Mouse (Mus musculus): ENCODE data around the gene Cep97. TPM values are rescaled to one million over a fixed set of nuclear protein-coding genes. Genes with fewer than 3 reads are reported as not detected.

Gene Cep97
- polyA plus RNA-seq, 1 experiment from 2014 or later = 9.5 TPM

DNA sequence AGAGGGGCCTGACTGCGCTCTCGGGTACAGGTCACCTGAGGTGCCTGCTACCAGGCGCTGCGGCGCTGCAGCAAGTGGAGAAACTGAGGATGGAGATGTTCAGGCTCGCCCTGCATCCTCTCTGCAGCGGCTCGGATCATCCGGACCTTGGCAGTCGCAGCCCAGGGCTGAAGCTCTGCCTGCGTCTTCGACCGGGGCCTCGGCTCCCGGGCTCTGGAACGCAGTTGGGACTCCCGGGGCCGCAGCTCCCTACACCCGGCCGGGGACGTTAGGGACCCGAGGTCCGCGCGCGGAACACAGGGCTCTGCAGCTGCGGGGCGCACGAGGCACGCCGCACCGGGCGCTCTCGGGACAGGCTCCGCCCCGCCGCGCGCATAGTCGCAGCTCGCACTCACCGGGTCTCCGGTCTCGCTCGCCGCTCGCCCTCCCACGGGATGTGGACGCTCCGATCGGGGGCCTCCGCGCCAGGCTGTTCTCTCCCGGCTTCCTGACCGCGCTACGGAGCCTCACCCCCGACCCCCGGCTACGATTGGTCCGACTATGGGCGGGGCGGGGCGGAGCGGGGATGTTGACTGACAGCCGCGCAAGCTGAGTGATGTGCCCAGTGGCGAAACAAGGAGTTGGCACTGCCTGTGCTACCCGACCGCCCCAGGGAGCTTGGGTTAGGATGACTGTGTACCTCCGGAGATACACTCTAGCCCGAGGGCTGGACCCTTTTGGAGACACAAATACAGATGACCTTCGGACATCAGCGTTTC lies 39.6 kb downstream of the Cep97 start, which contains the start of gene Nxpe3:
TSS of gene Nxpe3 (minus strand) at position 393 of the 758 bp plus-strand sequence.
- WGBS = under 1% methylated on average over 63 of the region's 74 CpGs

GRCm38 (mm10) chr16:55894536-55894892 lies 40.1 kb downstream of the Cep97 start:
- Histone ChIP-seq H3K9me3 (ENCODE audit: control insufficient read depth, low read length) (no peaks in the 10 kb centered on the region), H3K4me2 (ENCODE audit: low read length) (peak overlapping the region; percentile 77), H3K27ac (ENCODE audit: low read depth, low read length) (peak overlapping the region; percentile 91), H3K27me3 (replicated peaks; ENCODE audit: control insufficient read depth, insufficient read depth, low read length) (no peaks in the 10 kb centered on the region), H3K4me3 (ENCODE audit: low read length) (peak overlapping the region; percentile 88), H3K4me1 (ENCODE audit: control insufficient read depth, insufficient read depth, low read depth, low read length) (peaks cover 13% of the 10 kb centered on the region), H3K9ac (ENCODE audit: low read depth, low read length) (peak overlapping the region; percentile 91), H3K36me3 (ENCODE audit: control insufficient read depth, insufficient read depth, low read length) (peaks cover 4% of the 10 kb centered on the region; the same call in 1 of the 2 replicates)
- no peak for ATAC-seq
- 2% methylated on average over 4 of the region's 4 CpGs for WGBS

More for the DNA sequence above, 39.6 kb downstream of the Cep97 start, which contains the start of gene Nxpe3:
- H3K27ac ChIP-seq (ENCODE audit: low read depth, low read length) = peak within 1 kb of the TSS; percentile 91
- 0 out of 2 replicates have a peak, but pooled peaks cover 2% of the 10 kb centered on the region for H3K36me3 ChIP-seq (ENCODE audit: control insufficient read depth, insufficient read depth, low read length)
- peak; percentile 97 for ATAC-seq
- peaks cover 13% of the 10 kb centered on the region for H3K4me1 ChIP-seq (ENCODE audit: control insufficient read depth, insufficient read depth, low read depth, low read length)
- no peaks in the 10 kb centered on the region for H3K9me3 ChIP-seq (ENCODE audit: control insufficient read depth, low read length)
- H3K4me3 ChIP-seq (ENCODE audit: low read length) = peak within 1 kb of the TSS; percentile 88
- peak within 1 kb of the TSS; percentile 77 for H3K4me2 ChIP-seq (ENCODE audit: low read length)
- no peaks in the 10 kb centered on the region for H3K27me3 ChIP-seq (replicated peaks; ENCODE audit: control insufficient read depth, insufficient read depth, low read length)
- peak within 1 kb of the TSS; percentile 91 for H3K9ac ChIP-seq (ENCODE audit: low read depth, low read length)

DNA sequence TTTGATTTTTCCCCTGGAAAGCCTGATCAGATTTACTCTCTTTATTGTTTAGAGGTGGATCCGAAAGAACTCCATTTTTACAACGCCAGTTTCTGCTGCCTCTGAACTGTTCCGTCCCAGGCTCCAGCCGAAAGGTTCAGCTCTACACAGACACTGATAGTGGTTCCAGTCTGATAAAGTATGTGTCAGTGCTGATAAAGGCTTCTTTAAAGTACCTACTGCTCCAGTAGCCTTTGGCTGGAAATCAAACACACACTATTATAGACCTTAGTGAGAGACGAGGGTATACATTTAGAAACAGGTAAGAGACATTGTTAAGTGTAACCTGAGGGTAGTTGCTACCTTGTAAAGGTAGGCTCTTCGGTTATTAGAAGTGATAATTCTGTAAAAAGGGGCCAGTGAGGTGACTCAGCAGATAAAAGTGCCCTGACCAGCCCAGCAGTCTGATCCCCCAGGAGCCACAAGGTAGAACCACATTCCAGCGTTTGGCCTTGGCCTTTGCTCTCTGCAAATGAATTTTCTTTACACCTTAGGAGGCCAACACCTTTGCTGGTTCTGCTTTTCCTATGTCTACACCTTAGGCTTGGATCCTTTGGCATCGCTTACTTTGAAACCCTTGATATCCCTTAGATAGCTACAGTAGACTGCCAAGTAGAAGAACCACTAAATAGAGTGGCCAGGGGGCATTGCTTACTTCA lies 41.1 kb downstream of the Cep97 start:
- no peak overlapping the region for H3K9ac ChIP-seq (ENCODE audit: low read depth, low read length)
- WGBS = 85% methylated on average over 8 of the region's 8 CpGs
- H3K4me2 ChIP-seq (ENCODE audit: low read length) = peak overlapping the region; percentile 77
- no peak overlapping the region for H3K27ac ChIP-seq (ENCODE audit: low read depth, low read length)
- H3K4me1 ChIP-seq (ENCODE audit: control insufficient read depth, insufficient read depth, low read depth, low read length) = peaks cover 13% of the 10 kb centered on the region
- no peak for ATAC-seq
- no peaks in the 10 kb centered on the region for H3K9me3 ChIP-seq (ENCODE audit: control insufficient read depth, low read length)
- H3K27me3 ChIP-seq (replicated peaks; ENCODE audit: control insufficient read depth, insufficient read depth, low read length) = no peaks in the 10 kb centered on the region
- H3K4me3 ChIP-seq (ENCODE audit: low read length) = no peak overlapping the region
- H3K36me3 ChIP-seq (ENCODE audit: control insufficient read depth, insufficient read depth, low read length) = peaks cover 5% of the 10 kb centered on the region; the same call in 1 of the 2 replicates

GRCm38 (mm10) chr16:55892484-55892883 lies 42.2 kb downstream of the Cep97 start:
- H3K27me3 ChIP-seq (replicated peaks; ENCODE audit: control insufficient read depth, insufficient read depth, low read length) = no peaks in the 10 kb centered on the region
- no peak overlapping the region for H3K4me2 ChIP-seq (ENCODE audit: low read length)
- H3K27ac ChIP-seq (ENCODE audit: low read depth, low read length) = no peak overlapping the region
- 84% methylated on average over 7 of the region's 7 CpGs for WGBS
- peaks cover 13% of the 10 kb centered on the region for H3K4me1 ChIP-seq (ENCODE audit: control insufficient read depth, insufficient read depth, low read depth, low read length)
- no peaks in the 10 kb centered on the region for H3K9me3 ChIP-seq (ENCODE audit: control insufficient read depth, low read length)
- H3K36me3 ChIP-seq (ENCODE audit: control insufficient read depth, insufficient read depth, low read length) = peaks cover 10% of the 10 kb centered on the region; the same call in 1 of the 2 replicates
- no peak overlapping the region for H3K9ac ChIP-seq (ENCODE audit: low read depth, low read length)
- no peak overlapping the region for H3K4me3 ChIP-seq (ENCODE audit: low read length)
- no peak for ATAC-seq

DNA sequence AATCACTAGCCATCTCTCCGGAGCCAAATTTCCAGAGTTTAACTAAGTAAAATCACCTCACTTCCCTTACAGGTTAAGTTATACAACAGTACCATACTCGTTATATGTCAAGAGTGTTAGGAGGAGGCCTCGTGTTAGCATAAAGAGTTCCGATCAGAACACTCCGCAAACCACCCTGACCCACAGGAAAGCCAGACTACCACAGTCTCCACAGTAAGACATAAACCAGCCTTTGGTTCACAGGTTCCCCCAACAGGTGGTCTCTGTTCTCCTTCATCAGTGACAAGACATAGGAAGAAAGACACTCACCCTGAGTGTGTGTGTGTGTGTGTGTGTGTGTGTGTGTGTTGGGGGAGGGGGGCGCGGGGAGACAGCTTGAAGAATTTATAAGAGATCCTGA lies 43.3 kb downstream of the Cep97 start:
- 97% methylated on average over 7 of the region's 7 CpGs for WGBS
- no peak for ATAC-seq
- peaks cover 12% of the 10 kb centered on the region; the same call in 1 of the 2 replicates for H3K36me3 ChIP-seq (ENCODE audit: control insufficient read depth, insufficient read depth, low read length)

GRCm38 (mm10) chr16:55890346-55891136 lies 44.1 kb downstream of the Cep97 start:
- 91% methylated on average over 19 of the region's 19 CpGs for WGBS
- ATAC-seq = no peak
- Histone ChIP-seq H3K9ac (ENCODE audit: low read depth, low read length) (no peak overlapping the region), H3K9me3 (ENCODE audit: control insufficient read depth, low read length) (no peaks in the 10 kb centered on the region), H3K27ac (ENCODE audit: low read depth, low read length) (no peak overlapping the region), H3K27me3 (replicated peaks; ENCODE audit: control insufficient read depth, insufficient read depth, low read length) (no peaks in the 10 kb centered on the region), H3K4me3 (ENCODE audit: low read length) (no peak overlapping the region), H3K4me1 (ENCODE audit: control insufficient read depth, insufficient read depth, low read depth, low read length) (peaks cover 10% of the 10 kb centered on the region), H3K36me3 (ENCODE audit: control insufficient read depth, insufficient read depth, low read length) (peaks cover 12% of the 10 kb centered on the region; the same call in 1 of the 2 replicates), H3K4me2 (ENCODE audit: low read length) (no peak overlapping the region)

More for the DNA sequence above, 43.3 kb downstream of the Cep97 start:
- no peaks in the 10 kb centered on the region for H3K27me3 ChIP-seq (replicated peaks; ENCODE audit: control insufficient read depth, insufficient read depth, low read length)
- H3K4me3 ChIP-seq (ENCODE audit: low read length) = no peak overlapping the region
- H3K4me1 ChIP-seq (ENCODE audit: control insufficient read depth, insufficient read depth, low read depth, low read length) = peaks cover 12% of the 10 kb centered on the region
- no peaks in the 10 kb centered on the region for H3K9me3 ChIP-seq (ENCODE audit: control insufficient read depth, low read length)
- H3K9ac ChIP-seq (ENCODE audit: low read depth, low read length) = no peak overlapping the region
- no peak overlapping the region for H3K4me2 ChIP-seq (ENCODE audit: low read length)
- no peak overlapping the region for H3K27ac ChIP-seq (ENCODE audit: low read depth, low read length)

- H3K4me2 ChIP-seq (ENCODE audit: low read length) = no peak overlapping the region
- no peak overlapping the region for H3K27ac ChIP-seq (ENCODE audit: low read depth, low read length)
- no peaks in the 10 kb centered on the region for H3K27me3 ChIP-seq (replicated peaks; ENCODE audit: control insufficient read depth, insufficient read depth, low read length)
- no peaks in the 10 kb centered on the region for H3K9me3 ChIP-seq (ENCODE audit: control insufficient read depth, low read length)
- H3K4me3 ChIP-seq (ENCODE audit: low read length) = no peak overlapping the region
- H3K9ac ChIP-seq (ENCODE audit: low read depth, low read length) = no peak overlapping the region
- ATAC-seq = no peak
- H3K4me1 ChIP-seq (ENCODE audit: control insufficient read depth, insufficient read depth, low read depth, low read length) = peaks cover 8% of the 10 kb centered on the region
- 89% methylated on average over 3 of the region's 3 CpGs for WGBS
- peaks cover 15% of the 10 kb centered on the region for H3K36me3 ChIP-seq (ENCODE audit: control insufficient read depth, insufficient read depth, low read length)
Measured at GRCm38 (mm10) chr16:55889451-55889850, 45.2 kb downstream of the Cep97 start.

DNA sequence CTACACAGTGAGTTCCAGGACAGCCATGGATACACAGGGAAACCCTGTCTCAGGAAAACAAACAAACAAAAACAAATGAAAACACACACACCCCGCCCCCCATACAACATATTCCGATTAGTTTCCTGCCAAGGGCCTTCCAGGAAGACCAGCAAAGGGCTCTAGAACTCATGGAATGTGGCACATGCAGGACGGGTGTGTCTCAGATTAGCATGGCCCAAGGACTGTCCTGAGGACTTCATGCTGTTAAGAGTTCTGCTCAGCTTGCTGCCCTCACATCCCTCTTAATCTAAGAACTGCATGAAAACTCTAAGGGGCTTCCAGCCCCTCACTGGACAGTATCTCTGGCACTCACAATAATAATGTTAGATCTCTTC lies 46.1 kb downstream of the Cep97 start:
- H3K9me3 ChIP-seq (ENCODE audit: control insufficient read depth, low read length) = no peaks in the 10 kb centered on the region
- H3K4me3 ChIP-seq (ENCODE audit: low read length) = no peak overlapping the region
- no peak overlapping the region for H3K4me2 ChIP-seq (ENCODE audit: low read length)
- no peaks in the 10 kb centered on the region for H3K27me3 ChIP-seq (replicated peaks; ENCODE audit: control insufficient read depth, insufficient read depth, low read length)
- no peak overlapping the region for H3K9ac ChIP-seq (ENCODE audit: low read depth, low read length)
- H3K36me3 ChIP-seq (ENCODE audit: control insufficient read depth, insufficient read depth, low read length) = peaks cover 15% of the 10 kb centered on the region
- no peak overlapping the region for H3K27ac ChIP-seq (ENCODE audit: low read depth, low read length)
- no peak for ATAC-seq
- WGBS = 89% methylated on average over 3 of the region's 3 CpGs
- H3K4me1 ChIP-seq (ENCODE audit: control insufficient read depth, insufficient read depth, low read depth, low read length) = no peaks in the 10 kb centered on the region
